Mouse (Mus musculus): ENCODE data around the gene Uba52.

- TF ChIP-seq POLR2A (IDR thresholded peaks at IDR 0.05; ENCODE audit: control insufficient read depth, low read depth, low read length) (no peak), CTCF (IDR thresholded peaks at IDR 0.05; ENCODE audit: control insufficient read depth, insufficient read depth, insufficient replicate concordance, low read depth, low read length) (no peak)
Measured at GRCm38 (mm10) chr8:70528182-70528797, 17.7 kb upstream of the Uba52 start.

Measured in testis, adult 2 months (tissue).